Mouse (Mus musculus): ENCODE results near the gene Ltb4r2. TPM values are rescaled to one million over a fixed set of nuclear protein-coding genes. Genes with fewer than 3 reads are reported as not detected.

The Ltb4r2 gene
- total RNA-seq (2018; cell fraction: chromatin; rRNA removed) = 1 to 10 TPM in 1 of 26 experiments, under 1 TPM in 13, not detected in 12; 0.19 to 1.1 (median 0.33) TPM
- total RNA-seq (2018; cell fraction: cytosol; rRNA removed) = under 1 TPM in 7 of 26 experiments, not detected in 19; 0.03 to 0.09 (median 0.05) TPM
- total RNA-seq (2018; cell fraction: nucleus; rRNA removed) = under 1 TPM in 14 of 26 experiments, not detected in 12; 0.11 to 0.50 (median 0.17) TPM
- polyA plus RNA-seq (2018) = 0.10 TPM in 1 of 3 replicates, not detected in the others

GRCm38 (mm10) chr14:55761163-55761562 lies at the start of gene Ltb4r2:
TSS of gene Ltb4r2 (plus strand) at chr14:55761428.
- Histone ChIP-seq H3K4me3 (ENCODE audit: inconsistent target) (no peak within 1 kb of the TSS), H3K27ac (no peak within 1 kb of the TSS), H3K36me3 (ENCODE audit: inconsistent target) (no peaks in the 10 kb centered on the region), H3K79me2 (ENCODE audit: inconsistent target) (no peaks in the 10 kb centered on the region)
- 95% methylated on average over 6 of the region's 6 CpGs for WGBS (ENCODE audit: missing documents)

DNA sequence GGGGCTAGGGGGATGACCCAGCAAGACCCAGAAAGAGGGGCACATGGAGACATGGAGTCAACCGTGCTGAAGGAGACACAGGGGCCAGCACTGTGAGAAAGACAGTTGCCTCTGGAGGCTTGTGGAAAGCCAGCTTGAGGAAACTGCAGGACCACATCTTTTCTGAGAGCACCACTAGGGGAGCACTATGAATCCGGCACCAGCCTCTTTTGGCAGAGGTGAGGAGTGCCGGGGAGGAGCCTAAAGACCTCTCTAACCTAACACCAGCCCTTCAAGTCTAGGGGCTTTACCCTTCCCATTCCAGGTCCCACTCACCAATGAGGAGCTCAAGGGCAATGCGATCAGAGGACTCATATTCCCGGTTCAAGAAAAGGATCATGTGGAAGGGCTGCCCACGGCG lies 49.4 kb upstream of the Ltb4r2 start:
- no peaks in the 10 kb centered on the region for H3K79me2 ChIP-seq (ENCODE audit: inconsistent target)
- H3K4me3 ChIP-seq (ENCODE audit: inconsistent target) = no peak overlapping the region
- peaks cover 5% of the 10 kb centered on the region; the same call in 1 of the 2 replicates for H3K36me3 ChIP-seq (ENCODE audit: inconsistent target)
- no peak overlapping the region for H3K27ac ChIP-seq
- WGBS (ENCODE audit: missing documents) = 86% methylated on average over 7 of the region's 7 CpGs

DNA sequence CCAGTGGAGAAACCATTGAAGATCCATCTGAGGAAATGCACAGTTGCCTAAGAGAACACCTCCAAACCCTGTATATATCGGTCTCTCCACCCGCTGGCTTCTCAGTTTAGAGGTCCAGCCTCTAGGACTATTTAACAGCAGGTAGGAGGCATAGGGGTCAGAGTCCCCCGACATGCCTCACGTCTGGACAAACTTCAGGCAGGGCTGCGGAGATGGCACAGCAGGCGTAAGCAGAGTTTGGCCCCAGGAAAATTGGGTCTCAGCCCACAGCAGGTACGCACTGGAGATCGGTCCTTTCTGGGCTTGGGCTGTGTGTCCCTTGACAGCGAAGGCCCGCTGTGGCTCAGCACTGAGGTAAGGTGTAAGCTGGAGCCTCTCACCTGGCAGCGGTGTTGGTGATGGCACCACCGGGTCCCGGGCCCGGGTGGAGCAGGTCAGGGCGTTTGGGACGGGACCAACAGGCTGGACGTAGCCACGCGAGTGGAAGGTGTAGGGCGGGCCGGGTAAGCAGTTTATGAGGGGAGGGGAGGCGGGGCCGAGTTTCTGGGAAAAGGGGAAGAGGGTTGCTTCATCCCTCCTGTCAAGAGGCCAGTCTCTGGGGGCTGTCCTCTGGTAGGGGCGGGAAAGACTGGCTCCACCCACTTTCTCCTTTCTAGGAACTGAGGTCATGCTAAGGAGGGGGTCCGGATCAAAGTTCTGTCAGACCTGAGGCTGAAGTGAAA lies 48.1 kb upstream of the Ltb4r2 start:
- peaks cover 17% of the 10 kb centered on the region for H3K36me3 ChIP-seq (ENCODE audit: inconsistent target)
- H3K27ac ChIP-seq = no peak overlapping the region
- 23% methylated on average over 25 of the region's 25 CpGs for WGBS (ENCODE audit: missing documents)
- H3K79me2 ChIP-seq (ENCODE audit: inconsistent target) = no peaks in the 10 kb centered on the region
- H3K4me3 ChIP-seq (ENCODE audit: inconsistent target) = no peak overlapping the region; the same call in 1 of the 2 replicates

- Histone ChIP-seq H3K79me2 (ENCODE audit: inconsistent target) (no peaks in the 10 kb centered on the region), H3K4me3 (ENCODE audit: inconsistent target) (no peak within 1 kb of the TSS; the same call in 1 of the 2 replicates), H3K27ac (no peak within 1 kb of the TSS), H3K36me3 (ENCODE audit: inconsistent target) (peaks cover 22% of the 10 kb centered on the region)
- 25% methylated on average over 4 of the region's 4 CpGs for WGBS (ENCODE audit: missing documents)
Measured at GRCm38 (mm10) chr14:55713729-55714122, 47.5 kb upstream of the Ltb4r2 start, which contains the start of gene Tgm1. TSS of gene Tgm1 (minus strand) at chr14:55713926.

- peaks cover 33% of the 10 kb centered on the region for H3K36me3 ChIP-seq (ENCODE audit: inconsistent target)
- H3K27ac ChIP-seq = no peak overlapping the region
- no peak overlapping the region for H3K4me3 ChIP-seq (ENCODE audit: inconsistent target)
- H3K79me2 ChIP-seq (ENCODE audit: inconsistent target) = no peaks in the 10 kb centered on the region
- 46% methylated on average over 6 of the region's 6 CpGs for WGBS (ENCODE audit: missing documents)
Measured at GRCm38 (mm10) chr14:55714893-55715292, 46.3 kb upstream of the Ltb4r2 start.

DNA sequence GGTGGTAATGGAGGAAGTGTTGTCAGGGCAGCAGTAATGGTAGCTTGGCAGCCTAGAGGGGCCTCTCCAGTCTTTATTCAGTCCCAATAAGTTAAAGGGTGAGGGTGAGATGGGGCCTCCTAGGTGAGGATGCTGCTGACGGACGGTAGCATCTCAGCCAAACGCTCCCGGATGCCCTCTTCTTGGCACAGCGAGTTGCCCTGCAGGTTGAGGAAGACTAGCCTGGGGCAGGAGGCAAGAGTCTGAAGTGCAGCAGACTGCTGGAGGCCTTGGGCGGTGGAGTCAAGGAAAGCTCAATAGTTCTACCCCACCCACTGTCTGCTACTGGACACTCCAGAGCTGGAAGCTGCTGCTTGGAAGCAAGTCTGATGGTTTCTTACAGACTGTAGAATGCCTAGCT lies 45.0 kb upstream of the Ltb4r2 start:
- Histone ChIP-seq H3K4me3 (ENCODE audit: inconsistent target) (no peak overlapping the region), H3K36me3 (ENCODE audit: inconsistent target) (peaks cover 34% of the 10 kb centered on the region), H3K27ac (no peak overlapping the region), H3K79me2 (ENCODE audit: inconsistent target) (no peaks in the 10 kb centered on the region)
- WGBS (ENCODE audit: missing documents) = 100% methylated on average over 6 of the region's 6 CpGs

DNA sequence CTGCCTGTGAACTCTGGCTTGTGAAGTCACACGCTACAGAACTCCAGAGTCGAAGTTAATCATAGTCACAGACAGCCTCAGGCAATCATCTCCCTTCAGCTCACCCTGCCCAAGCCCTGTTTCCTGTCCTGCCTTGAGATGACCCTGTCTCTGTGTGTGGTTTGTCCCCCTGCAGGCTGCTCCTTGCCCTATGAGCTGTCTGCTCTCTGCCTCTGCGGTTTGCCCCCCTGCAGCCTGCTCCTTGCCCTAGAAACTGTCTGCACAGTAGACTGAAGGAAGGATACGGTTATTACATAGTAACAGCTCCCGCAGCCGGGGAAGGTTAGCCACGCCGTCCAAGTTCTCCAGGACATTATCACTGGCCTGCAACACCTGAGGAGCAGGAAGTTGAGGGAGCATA lies 44.3 kb upstream of the Ltb4r2 start:
- H3K4me3 ChIP-seq (ENCODE audit: inconsistent target) = no peak overlapping the region
- H3K36me3 ChIP-seq (ENCODE audit: inconsistent target) = peaks cover 34% of the 10 kb centered on the region
- H3K79me2 ChIP-seq (ENCODE audit: inconsistent target) = no peaks in the 10 kb centered on the region
- 93% methylated on average over 8 of the region's 8 CpGs for WGBS (ENCODE audit: missing documents)
- H3K27ac ChIP-seq = no peak overlapping the region

GRCm38 (mm10) chr14:55719737-55720136 lies 41.5 kb upstream of the Ltb4r2 start:
- 83% methylated on average over 6 of the region's 6 CpGs for WGBS (ENCODE audit: missing documents)
- H3K36me3 ChIP-seq (ENCODE audit: inconsistent target) = peaks cover 34% of the 10 kb centered on the region
- H3K79me2 ChIP-seq (ENCODE audit: inconsistent target) = no peaks in the 10 kb centered on the region
- no peak overlapping the region for H3K27ac ChIP-seq
- no peak overlapping the region for H3K4me3 ChIP-seq (ENCODE audit: inconsistent target)

DNA sequence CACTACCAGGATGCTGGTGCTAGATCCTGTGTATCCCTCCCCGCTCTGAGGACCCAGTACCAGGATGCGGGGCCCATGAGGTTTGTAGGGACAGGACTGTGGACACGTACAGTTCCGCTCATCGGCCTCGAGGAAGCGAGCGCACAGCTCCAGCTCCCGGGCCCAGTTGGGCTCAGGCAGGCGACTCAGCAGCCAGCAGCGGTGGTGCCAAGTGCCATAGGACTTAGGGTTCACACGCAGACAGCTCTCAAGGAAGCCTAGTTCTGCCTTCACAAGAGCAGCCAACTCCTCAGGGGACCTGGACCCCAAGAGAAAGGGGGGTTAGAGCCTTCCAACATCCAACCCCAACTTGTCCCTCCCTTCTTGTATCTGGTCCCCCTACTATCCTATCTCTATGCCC lies 40.6 kb upstream of the Ltb4r2 start:
- Histone ChIP-seq H3K27ac (no peak overlapping the region), H3K36me3 (ENCODE audit: inconsistent target) (peaks cover 34% of the 10 kb centered on the region), H3K4me3 (ENCODE audit: inconsistent target) (no peak overlapping the region), H3K79me2 (ENCODE audit: inconsistent target) (no peaks in the 10 kb centered on the region)
- WGBS (ENCODE audit: missing documents) = 97% methylated on average over 12 of the region's 12 CpGs

GRCm38 (mm10) chr14:55721076-55721475 lies 40.2 kb upstream of the Ltb4r2 start:
- peak overlapping the region; percentile 35; the same call in 1 of the 2 replicates for H3K4me3 ChIP-seq (ENCODE audit: inconsistent target)
- no peaks in the 10 kb centered on the region for H3K79me2 ChIP-seq (ENCODE audit: inconsistent target)
- H3K27ac ChIP-seq = no peak overlapping the region
- H3K36me3 ChIP-seq (ENCODE audit: inconsistent target) = peaks cover 34% of the 10 kb centered on the region
- 93% methylated on average over 6 of the region's 6 CpGs for whole genome bisulfite sequencing (ENCODE audit: missing documents)

GRCm38 (mm10) chr14:55721700-55722437 lies 39.4 kb upstream of the Ltb4r2 start, which contains the start of gene Rabggta:
TSS of gene Rabggta (minus strand) at chr14:55722263.
- 2% methylated on average over 50 of the region's 50 CpGs for WGBS (ENCODE audit: missing documents)
- no peaks in the 10 kb centered on the region for H3K79me2 ChIP-seq (ENCODE audit: inconsistent target)
- H3K36me3 ChIP-seq (ENCODE audit: inconsistent target) = peaks cover 28% of the 10 kb centered on the region
- peak within 1 kb of the TSS; percentile 41 for H3K27ac ChIP-seq
- peak within 1 kb of the TSS; percentile 35 for H3K4me3 ChIP-seq (ENCODE audit: inconsistent target)

GRCm38 (mm10) chr14:55722438-55722945 lies 38.7 kb upstream of the Ltb4r2 start:
- Histone ChIP-seq H3K4me3 (ENCODE audit: inconsistent target) (no peak overlapping the region), H3K27ac (no peak overlapping the region), H3K79me2 (ENCODE audit: inconsistent target) (no peaks in the 10 kb centered on the region), H3K36me3 (ENCODE audit: inconsistent target) (peaks cover 22% of the 10 kb centered on the region)
- WGBS (ENCODE audit: missing documents) = 25% methylated on average over 8 of the region's 8 CpGs

DNA sequence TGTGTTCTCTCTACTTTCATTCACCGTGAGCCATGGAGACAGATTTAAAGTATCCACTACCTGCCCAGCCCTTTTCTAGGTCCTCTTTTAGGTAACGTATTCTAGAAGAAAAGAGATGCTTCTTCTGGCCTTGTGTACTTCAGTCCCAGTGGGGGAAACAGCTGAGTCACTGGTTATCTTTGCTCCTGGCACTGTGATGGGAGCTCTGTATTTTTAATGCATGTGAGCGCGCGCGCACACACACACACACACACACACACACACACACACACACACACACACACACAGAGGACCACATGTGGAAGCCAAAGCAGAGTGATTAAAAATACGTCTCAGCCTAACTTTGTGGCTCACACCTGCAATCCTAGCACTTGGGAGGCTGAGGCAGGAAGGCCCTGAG lies 37.8 kb upstream of the Ltb4r2 start:
- 84% methylated on average over 3 of the region's 7 CpGs for WGBS (ENCODE audit: missing documents)

GRCm38 (mm10) chr14:55724411-55724871 lies 36.8 kb upstream of the Ltb4r2 start:
- WGBS (ENCODE audit: missing documents) = 2% methylated on average over 8 of the region's 8 CpGs
- peaks cover 5% of the 10 kb centered on the region; the same call in 1 of the 2 replicates for H3K36me3 ChIP-seq (ENCODE audit: inconsistent target)
- H3K4me3 ChIP-seq (ENCODE audit: inconsistent target) = no peak overlapping the region
- H3K79me2 ChIP-seq (ENCODE audit: inconsistent target) = no peaks in the 10 kb centered on the region
- H3K27ac ChIP-seq = peak overlapping the region; percentile 54

More for the DNA sequence above, 37.8 kb upstream of the Ltb4r2 start:
- no peak overlapping the region for H3K4me3 ChIP-seq (ENCODE audit: inconsistent target)
- H3K79me2 ChIP-seq (ENCODE audit: inconsistent target) = no peaks in the 10 kb centered on the region
- peaks cover 14% of the 10 kb centered on the region for H3K36me3 ChIP-seq (ENCODE audit: inconsistent target)
- no peak overlapping the region for H3K27ac ChIP-seq

Measured in macrophage (primary cell).